Mouse (Mus musculus): ENCODE results near the gene Selenbp2. TPM values are rescaled to one million over a fixed set of nuclear protein-coding genes. Genes with fewer than 3 reads are reported as not detected.
"Not testable (repeated sequence)": the region's sequence is repeated elsewhere in the genome, so short reads cannot be mapped to it uniquely, and the experiment has no call there.

Gene Selenbp2
- total and polyA plus RNA-seq, 3 experiments, result 35.7 to 67.0 TPM; not detected in 1

GRCm38 (mm10) chr3:94657852-94658739 lies 35.3 kb upstream of the Selenbp2 start:
- H3K79me2 ChIP-seq (ENCODE audit: control insufficient read depth, insufficient read depth, low read length, poor library complexity); H3K27me3 ChIP-seq (ENCODE audit: control insufficient read depth in 1 of 2, insufficient read depth in 2 of 2, low read length in 2 of 2); DNase-seq (ENCODE audit: low read depth, low spot score); H3K27ac ChIP-seq (ENCODE audit: control insufficient read depth, low read depth, low read length); H3K9me3 ChIP-seq (replicated peaks; ENCODE audit: insufficient read depth, low read length); H3K36me3 ChIP-seq (ENCODE audit: control insufficient read depth in 1 of 2, insufficient read depth in 2 of 2, low read length in 2 of 2): not testable (repeated sequence)
- peak overlapping the region; percentile 56 for H3K9ac ChIP-seq (ENCODE audit: control insufficient read depth, low read depth, low read length, poor library complexity, severe bottlenecking)
- H3K4me3 ChIP-seq (ENCODE audit: control insufficient read depth in 1 of 2, insufficient read depth in 1 of 2, low read depth in 2 of 2, low read length in 2 of 2), result peak overlapping the region; percentile 46 to 58
- peaks cover 3 to 10% of the 10 kb centered on the region in 2 experiments; a peak in 3 of 4 replicates for H3K4me1 ChIP-seq (ENCODE audit: control insufficient read depth in 1 of 2, insufficient read depth in 2 of 2, low read length in 2 of 2)
- peak; percentile 82 for TF ChIP-seq ZNF384 (IDR thresholded peaks at IDR 0.05; ENCODE audit: low read depth, low read length)

- H3K27ac ChIP-seq (ENCODE audit: control insufficient read depth, low read depth, low read length), result peak within 1 kb of the TSS; percentile 63
- peak within 1 kb of the TSS; percentile 56 for H3K9ac ChIP-seq (ENCODE audit: control insufficient read depth, low read depth, low read length, poor library complexity, severe bottlenecking)
- not testable (repeated sequence) for DNase-seq (ENCODE audit: low read depth, low spot score); H3K27me3 ChIP-seq (ENCODE audit: control insufficient read depth in 1 of 2, insufficient read depth in 2 of 2, low read length in 2 of 2); H3K9me3 ChIP-seq (replicated peaks; ENCODE audit: insufficient read depth, low read length); H3K36me3 ChIP-seq (ENCODE audit: control insufficient read depth in 1 of 2, insufficient read depth in 2 of 2, low read length in 2 of 2); H3K79me2 ChIP-seq (ENCODE audit: control insufficient read depth, insufficient read depth, low read length, poor library complexity)
- TF ChIP-seq SIN3A (IDR thresholded peaks at IDR 0.05; ENCODE audit: low read length) (peak; percentile 33; the same call in 1 of the 2 replicates), NRF1 (IDR thresholded peaks at IDR 0.05; ENCODE audit: insufficient read depth, low read depth, low read length, poor library complexity, severe bottlenecking) (peak; percentile 45; the same call in 1 of the 2 replicates), TCF12 (IDR thresholded peaks at IDR 0.05; ENCODE audit: low read depth, low read length) (0 out of 2 replicates have a peak, but pooled peaks have one; percentile 9)
- H3K4me1 ChIP-seq (ENCODE audit: control insufficient read depth in 1 of 2, insufficient read depth in 2 of 2, low read length in 2 of 2), result peaks cover 3 to 10% of the 10 kb centered on the region in 2 experiments; a peak in 3 of 4 replicates
- peak within 1 kb of the TSS; percentile 46 to 58 for H3K4me3 ChIP-seq (ENCODE audit: control insufficient read depth in 1 of 2, insufficient read depth in 1 of 2, low read depth in 2 of 2, low read length in 2 of 2)
These were observed 34.6 kb upstream of the Selenbp2 start, which contains the start of gene Tuft1 for GRCm38 (mm10) chr3:94658740-94659095. Tuft1 (minus strand) TSS chr3:94658872.

- not testable (repeated sequence) for H3K9me3 ChIP-seq (replicated peaks; ENCODE audit: insufficient read depth, low read length); H3K79me2 ChIP-seq (ENCODE audit: control insufficient read depth, insufficient read depth, low read length, poor library complexity); H3K36me3 ChIP-seq (ENCODE audit: control insufficient read depth in 1 of 2, insufficient read depth in 2 of 2, low read length in 2 of 2); H3K27me3 ChIP-seq (ENCODE audit: control insufficient read depth in 1 of 2, insufficient read depth in 2 of 2, low read length in 2 of 2)
- peaks cover 3 to 10% of the 10 kb centered on the region in 2 experiments; a peak in 3 of 4 replicates for H3K4me1 ChIP-seq (ENCODE audit: control insufficient read depth in 1 of 2, insufficient read depth in 2 of 2, low read length in 2 of 2)
- peak overlapping the region; percentile 52; the same call in 1 of the 2 replicates for H3K9ac ChIP-seq (ENCODE audit: control insufficient read depth, low read depth, low read length, poor library complexity, severe bottlenecking)
- peak overlapping the region; percentile 63 for H3K27ac ChIP-seq (ENCODE audit: control insufficient read depth, low read depth, low read length)
- H3K4me3 ChIP-seq (ENCODE audit: control insufficient read depth in 1 of 2, insufficient read depth in 1 of 2, low read depth in 2 of 2, low read length in 2 of 2), result peak overlapping the region; percentile 20 to 53
- DNase-seq (ENCODE audit: low read depth, low spot score), result peak; percentile 88
- peak; percentile 56 for TF ChIP-seq USF1 (IDR thresholded peaks at IDR 0.05; ENCODE audit: low read depth, low read length)
These were observed 34.1 kb upstream of the Selenbp2 start for GRCm38 (mm10) chr3:94659142-94659748.

- Histone ChIP-seq H3K36me3 (ENCODE audit: control insufficient read depth in 1 of 2, insufficient read depth in 2 of 2, low read length in 2 of 2) (peaks cover 0 to 13% of the 10 kb centered on the region in 2 experiments; a peak in 2 of 4 replicates), H3K4me1 (ENCODE audit: control insufficient read depth in 1 of 2, insufficient read depth in 2 of 2, low read length in 2 of 2) (peaks cover 8 to 19% of the 10 kb centered on the region in 2 experiments)
- not testable (repeated sequence) for H3K4me3 ChIP-seq (ENCODE audit: control insufficient read depth in 1 of 2, insufficient read depth in 1 of 2, low read depth in 2 of 2, low read length in 2 of 2); H3K79me2 ChIP-seq (ENCODE audit: control insufficient read depth, insufficient read depth, low read length, poor library complexity); H3K27ac ChIP-seq (ENCODE audit: control insufficient read depth, low read depth, low read length); H3K27me3 ChIP-seq (ENCODE audit: control insufficient read depth in 1 of 2, insufficient read depth in 2 of 2, low read length in 2 of 2); H3K9ac ChIP-seq (ENCODE audit: control insufficient read depth, low read depth, low read length, poor library complexity, severe bottlenecking); H3K9me3 ChIP-seq (replicated peaks; ENCODE audit: insufficient read depth, low read length); DNase-seq (ENCODE audit: low read depth, low spot score)
These were observed 32.5 kb upstream of the Selenbp2 start for GRCm38 (mm10) chr3:94660841-94661240.
